Mouse (Mus musculus) hindlimb bud, embryonic 11.5 days (tissue): Measurements from ENCODE around the gene Atp5f1.
"Not testable (repeated sequence)": the region's sequence is repeated elsewhere in the genome, so short reads cannot be mapped to it uniquely, and the experiment has no call there.

Source experiments
- DNase-seq: peaks from one replicate; pipeline ENCODE4 v3.0.0-alpha.2; 2012; ENCODE audit warnings: low read depth, low spot score; ENCODE audit errors: extremely low spot score

Gene Atp5f1

GRCm38 (mm10) chr3:105959999-105960398 lies at the start of gene Atp5f1:
Atp5f1 (minus strand) TSS chr3:105960099.
- DNase-seq: no peak

GRCm38 (mm10) chr3:106003360-106003759 lies 43.5 kb upstream of the Atp5f1 start:
- not testable (repeated sequence) for DNase-seq

- peak; percentile 67 for DNase-seq
These were observed 41.8 kb upstream of the Atp5f1 start for GRCm38 (mm10) chr3:106001416-106002370.

- no peak for DNase-seq
These were observed 40.9 kb upstream of the Atp5f1 start for GRCm38 (mm10) chr3:106000707-106001375.

GRCm38 (mm10) chr3:105994730-105995129 lies 34.8 kb upstream of the Atp5f1 start:
- DNase-seq: no peak

GRCm38 (mm10) chr3:105991653-105992283 lies 31.9 kb upstream of the Atp5f1 start:
- peak; percentile 41 for DNase-seq

- DNase-seq: not testable (repeated sequence)
These were observed 29.7 kb upstream of the Atp5f1 start for GRCm38 (mm10) chr3:105989611-105990010.

GRCm38 (mm10) chr3:105974174-105974573 lies 14.3 kb upstream of the Atp5f1 start:
- no peak for DNase-seq

GRCm38 (mm10) chr3:105973411-105973810 lies 13.5 kb upstream of the Atp5f1 start, which contains the start of gene Ovgp1:
Ovgp1 (plus strand) TSS chr3:105973711.
- no peak for DNase-seq

- no peak for DNase-seq
These were observed 12.0 kb upstream of the Atp5f1 start for GRCm38 (mm10) chr3:105971831-105972446.

GRCm38 (mm10) chr3:105960700-105961099 lies 801 bp upstream of the Atp5f1 start:
- DNase-seq: no peak

GRCm38 (mm10) chr3:105959585-105959984 lies 314 bp downstream of the Atp5f1 start:
- DNase-seq: no peak

- DNase-seq: peak; percentile 99
These were observed 822 bp downstream of the Atp5f1 start, which contains the start of gene Wdr77 for GRCm38 (mm10) chr3:105958974-105959580. Wdr77 (plus strand) TSS chr3:105959369.

- DNase-seq: no peak
These were observed 1.7 kb downstream of the Atp5f1 start for GRCm38 (mm10) chr3:105958204-105958603.

- no peak for DNase-seq
These were observed 2.7 kb downstream of the Atp5f1 start for GRCm38 (mm10) chr3:105957235-105957634.

GRCm38 (mm10) chr3:105951348-105951747 lies 8.6 kb downstream of the Atp5f1 start:
- no peak for DNase-seq

GRCm38 (mm10) chr3:105936111-105936510 lies 23.8 kb downstream of the Atp5f1 start:
- DNase-seq: no peak

GRCm38 (mm10) chr3:105935033-105935432 lies 24.9 kb downstream of the Atp5f1 start:
- no peak for DNase-seq

GRCm38 (mm10) chr3:105933926-105934325 lies 26.0 kb downstream of the Atp5f1 start:
- no peak for DNase-seq
